Mouse (Mus musculus): ENCODE results near the gene Smdt1.
A peak's percentile ranks its signal among the peaks of the same experiment; 100 is the strongest.

The Smdt1 gene

GRCm38 (mm10) chr15:82338593-82339112, at the start of gene Smdt1, which contains the start of the genes Naga and Pheta2:
Gene Smdt1, plus strand, starts transcription at chr15:82338959.
Gene Naga, minus strand, starts transcription at chr15:82338925.
Gene Pheta2, plus strand, starts transcription at chr15:82338942.
- DNase-seq (ENCODE audit: low spot score in 2 of 2): peak; percentile 96 to 97

GRCm38 (mm10) chr15:82290252-82290651, 48.5 kb upstream of the Smdt1 start:
- no peak for DNase-seq (ENCODE audit: low spot score in 2 of 2)

- DNase-seq (ENCODE audit: low spot score in 2 of 2): no peak
These were observed 45.9 kb upstream of the Smdt1 start for GRCm38 (mm10) chr15:82292851-82293250.

- no peak for DNase-seq (ENCODE audit: low spot score in 2 of 2)
These were observed 45.5 kb upstream of the Smdt1 start for GRCm38 (mm10) chr15:82293271-82293711.

GRCm38 (mm10) chr15:82294059-82294458, 44.7 kb upstream of the Smdt1 start:
- no peak for DNase-seq (ENCODE audit: low spot score in 2 of 2)

- no peak for DNase-seq (ENCODE audit: low spot score in 2 of 2)
These were observed 39.8 kb upstream of the Smdt1 start, which contains the start of gene Wbp2nl for GRCm38 (mm10) chr15:82298764-82299561. Gene Wbp2nl, plus strand, starts transcription at chr15:82298954.

- DNase-seq (ENCODE audit: low spot score in 2 of 2): no peak
These were observed 31.7 kb upstream of the Smdt1 start for GRCm38 (mm10) chr15:82307107-82307506.

GRCm38 (mm10) chr15:82308416-82308815, 30.3 kb upstream of the Smdt1 start:
- DNase-seq (ENCODE audit: low spot score in 2 of 2): no peak

GRCm38 (mm10) chr15:82317839-82318238, 20.9 kb upstream of the Smdt1 start:
- DNase-seq (ENCODE audit: low spot score in 2 of 2): no peak

GRCm38 (mm10) chr15:82319613-82320012, 19.1 kb upstream of the Smdt1 start:
- DNase-seq (ENCODE audit: low spot score in 2 of 2): no peak

- no peak for DNase-seq (ENCODE audit: low spot score in 2 of 2)
These were observed 16.6 kb upstream of the Smdt1 start for GRCm38 (mm10) chr15:82322195-82322594.

- DNase-seq (ENCODE audit: low spot score in 2 of 2): no peak
These were observed 13.4 kb upstream of the Smdt1 start for GRCm38 (mm10) chr15:82325382-82325781.

GRCm38 (mm10) chr15:82335194-82335593, 3.6 kb upstream of the Smdt1 start:
- DNase-seq (ENCODE audit: low spot score in 2 of 2): no peak

GRCm38 (mm10) chr15:82336629-82337028, 2.1 kb upstream of the Smdt1 start:
- no peak for DNase-seq (ENCODE audit: low spot score in 2 of 2)

- DNase-seq (ENCODE audit: low spot score in 2 of 2): no peak
These were observed 884 bp upstream of the Smdt1 start for GRCm38 (mm10) chr15:82337875-82338274.

- DNase-seq (ENCODE audit: low spot score in 2 of 2): no peak
These were observed 391 bp downstream of the Smdt1 start for GRCm38 (mm10) chr15:82339150-82339549.

GRCm38 (mm10) chr15:82339634-82340254, 985 bp downstream of the Smdt1 start:
- no peak for DNase-seq (ENCODE audit: low spot score in 2 of 2)

- DNase-seq (ENCODE audit: low spot score in 2 of 2): no peak
These were observed 1.8 kb downstream of the Smdt1 start for GRCm38 (mm10) chr15:82340414-82341035.

- peak; percentile 63 to 70 for DNase-seq (ENCODE audit: low spot score in 2 of 2)
These were observed 2.3 kb downstream of the Smdt1 start for GRCm38 (mm10) chr15:82341036-82341501.

GRCm38 (mm10) chr15:82341675-82342542, 3.1 kb downstream of the Smdt1 start:
- DNase-seq (ENCODE audit: low spot score in 2 of 2): peak; percentile 45 to 57

GRCm38 (mm10) chr15:82342543-82342935, 3.8 kb downstream of the Smdt1 start:
- no peak for DNase-seq (ENCODE audit: low spot score in 2 of 2)

All from spleen, postnatal 14 days (tissue).